Mouse (Mus musculus) CH12F3 (cell line): ENCODE results near the gene Morf4l1.
"Not testable (repeated sequence)": the region's sequence is repeated elsewhere in the genome, so short reads cannot be mapped to it uniquely, and the experiment has no call there.

Experiments used
- in situ Hi-C: fragments of 300-500 bp; cut with MboI; formaldehyde crosslinking; loops from 2 replicates; pipeline ENCODE4 v1.14.3; 2020; ENCODE audit warnings: low sequenced_read_pairs

The Morf4l1 gene

GRCm38 (mm10) chr9:90115308-90115700 is 730 bp upstream of the Morf4l1 start:
- in situ Hi-C loops: no loop called here

- in situ Hi-C loops: no loop called here
These were observed 665 bp downstream of the Morf4l1 start for GRCm38 (mm10) chr9:90113651-90114566.

DNA sequence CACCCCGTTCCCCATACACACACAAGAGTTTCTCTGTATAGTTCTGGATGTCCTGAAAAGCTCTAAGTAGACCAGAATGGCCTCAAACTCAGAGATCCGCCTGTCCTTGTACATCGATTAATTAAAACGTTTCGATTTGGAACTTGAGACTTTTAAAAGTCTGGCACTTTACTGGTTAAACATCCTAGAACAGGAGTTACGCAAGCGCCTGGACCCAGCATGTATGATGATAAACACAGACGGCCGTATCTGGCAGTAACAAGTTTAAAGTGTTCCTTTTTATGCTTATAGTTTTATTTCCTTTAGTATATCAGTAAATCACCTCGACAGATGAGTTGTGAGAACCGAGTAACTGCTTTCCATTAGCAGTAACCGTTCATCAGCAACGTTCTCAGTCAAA is 1.4 kb downstream of the Morf4l1 start:
- in situ Hi-C loops: no loop called here

- in situ Hi-C loops: no loop called here
These were observed 5.2 kb downstream of the Morf4l1 start for GRCm38 (mm10) chr9:90109386-90109785.

DNA sequence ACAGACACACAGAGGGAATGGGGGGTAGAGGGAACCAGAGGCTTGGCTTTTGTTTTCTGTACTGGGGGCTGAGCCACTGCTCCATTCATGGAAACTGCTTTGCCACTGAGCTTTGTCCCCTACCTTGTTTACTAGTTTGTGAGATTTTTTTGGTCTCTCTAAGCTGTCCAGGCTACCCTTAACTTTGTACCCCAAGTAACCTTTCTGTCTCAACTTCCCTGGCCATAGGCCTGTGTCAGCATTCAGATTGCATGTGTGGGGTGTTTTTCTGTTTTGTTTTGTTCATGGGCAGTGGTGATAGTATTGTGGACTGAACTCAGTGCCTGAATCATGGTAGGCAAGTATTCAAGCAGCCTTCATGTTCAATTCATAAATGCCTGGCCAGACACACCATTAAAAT is 6.3 kb downstream of the Morf4l1 start:
- in situ Hi-C loops: no loop called here

GRCm38 (mm10) chr9:90106915-90107314 is 7.7 kb downstream of the Morf4l1 start:
- in situ Hi-C loops: no loop called here

GRCm38 (mm10) chr9:90105462-90105861 is 9.1 kb downstream of the Morf4l1 start:
- in situ Hi-C loops: no loop called here

GRCm38 (mm10) chr9:90100760-90101159 is 13.8 kb downstream of the Morf4l1 start:
- in situ Hi-C loops: no loop called here

GRCm38 (mm10) chr9:90098934-90099333 is 15.6 kb downstream of the Morf4l1 start:
- in situ Hi-C loops: no loop called here

DNA sequence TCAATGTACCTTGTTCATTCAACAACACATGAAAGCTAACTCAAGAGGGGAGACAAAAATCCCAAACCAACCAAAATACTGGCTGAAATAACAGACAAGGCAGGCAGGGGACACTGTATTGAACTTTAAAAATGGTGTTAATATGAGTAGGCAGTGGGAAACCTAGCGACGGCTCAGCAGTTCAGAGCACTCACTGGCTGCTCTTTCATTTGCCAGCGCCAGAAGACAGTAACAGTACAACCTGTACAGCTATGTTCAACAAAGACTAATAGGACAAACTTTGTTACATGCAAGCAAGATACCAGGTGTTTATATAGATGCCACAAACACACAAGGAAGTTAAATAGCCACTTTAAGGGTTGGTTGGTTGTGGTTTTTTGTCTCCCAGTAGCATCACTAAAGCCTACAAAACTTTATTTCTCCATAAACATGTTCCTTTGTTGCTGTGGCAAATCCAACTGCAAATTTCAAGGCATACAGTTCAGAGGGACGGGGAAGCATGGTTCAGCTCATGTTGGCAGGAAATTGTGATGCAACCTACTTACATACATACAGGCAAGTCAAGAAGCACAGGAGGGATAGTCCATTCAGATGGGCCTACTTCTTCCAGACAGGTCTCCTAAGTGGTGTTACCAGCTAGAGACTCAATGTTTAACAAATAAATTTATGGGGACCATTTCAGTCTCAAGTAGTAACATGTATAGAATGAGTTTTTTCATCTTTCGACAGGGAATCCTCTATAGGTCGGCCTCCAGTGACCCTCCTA is 25.1 kb downstream of the Morf4l1 start:
- in situ Hi-C loops: no loop called here

GRCm38 (mm10) chr9:90087906-90088485 is 26.6 kb downstream of the Morf4l1 start:
- in situ Hi-C loops: no loop called here

GRCm38 (mm10) chr9:90084766-90085468 is 29.7 kb downstream of the Morf4l1 start:
- in situ Hi-C loops: no loop called here

GRCm38 (mm10) chr9:90084152-90084551 is 30.4 kb downstream of the Morf4l1 start:
- in situ Hi-C loops: no loop called here

DNA sequence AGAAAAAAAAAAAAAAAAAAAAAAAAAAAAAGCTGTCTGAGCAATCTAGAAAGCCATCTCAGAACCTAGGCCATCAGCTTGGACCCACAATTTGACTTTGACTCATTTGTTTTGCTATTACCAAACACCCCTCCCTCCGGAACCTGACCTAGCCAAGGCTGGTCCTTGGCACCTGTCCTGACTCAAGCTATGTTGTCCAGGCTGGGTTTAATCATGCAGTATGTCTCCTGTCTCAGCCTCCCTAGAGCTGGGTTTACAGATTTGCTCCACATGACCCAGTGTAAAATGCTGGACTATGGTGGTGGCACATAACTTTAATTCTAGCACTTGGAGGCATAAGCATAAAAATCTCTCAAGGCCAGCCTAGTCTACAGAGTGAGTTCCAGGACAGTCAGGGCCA is 31.6 kb downstream of the Morf4l1 start:
- in situ Hi-C loops: no loop called here

- in situ Hi-C loops: not testable (repeated sequence)
These were observed 32.6 kb downstream of the Morf4l1 start for GRCm38 (mm10) chr9:90081961-90082360.

DNA sequence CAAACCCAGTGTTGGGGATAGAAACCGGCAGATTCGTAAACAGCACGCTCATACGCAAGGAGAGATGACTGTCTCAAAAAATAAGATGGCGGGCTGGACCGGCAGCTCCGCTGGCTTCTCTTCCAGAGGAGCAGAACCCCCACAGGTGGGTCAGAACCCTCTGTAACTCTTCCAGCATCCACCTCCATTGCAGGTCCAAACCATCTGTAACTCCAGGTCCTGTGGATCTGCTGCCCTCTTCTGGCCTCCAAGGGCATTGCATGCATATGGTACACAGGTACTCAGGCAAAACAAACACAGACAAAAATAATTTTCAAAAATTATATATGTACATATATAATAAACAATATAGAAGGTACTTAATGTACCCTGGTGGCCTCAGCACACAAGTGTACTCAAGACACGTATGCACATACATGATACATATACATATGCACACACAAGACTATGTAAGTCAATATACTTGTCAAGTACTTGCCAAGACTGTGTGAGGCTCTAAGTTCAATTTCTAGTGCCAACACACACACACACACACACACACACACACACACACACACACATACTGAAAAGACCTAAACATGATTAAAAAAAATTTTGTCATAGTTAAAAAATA is 37.6 kb downstream of the Morf4l1 start:
- in situ Hi-C loops: loop anchor here (10.0 kb wide), 1 partner anchor 242 kb away; no protein-coding TSS in a partner anchor

GRCm38 (mm10) chr9:90076131-90076530 is 38.4 kb downstream of the Morf4l1 start:
- in situ Hi-C loops: loop anchor here (10.0 kb wide), 1 partner anchor 241 kb away; no protein-coding TSS in a partner anchor

GRCm38 (mm10) chr9:90075336-90075735 is 39.2 kb downstream of the Morf4l1 start:
- in situ Hi-C loops: loop anchor here (10.0 kb wide), 1 partner anchor 241 kb away; no protein-coding TSS in a partner anchor

DNA sequence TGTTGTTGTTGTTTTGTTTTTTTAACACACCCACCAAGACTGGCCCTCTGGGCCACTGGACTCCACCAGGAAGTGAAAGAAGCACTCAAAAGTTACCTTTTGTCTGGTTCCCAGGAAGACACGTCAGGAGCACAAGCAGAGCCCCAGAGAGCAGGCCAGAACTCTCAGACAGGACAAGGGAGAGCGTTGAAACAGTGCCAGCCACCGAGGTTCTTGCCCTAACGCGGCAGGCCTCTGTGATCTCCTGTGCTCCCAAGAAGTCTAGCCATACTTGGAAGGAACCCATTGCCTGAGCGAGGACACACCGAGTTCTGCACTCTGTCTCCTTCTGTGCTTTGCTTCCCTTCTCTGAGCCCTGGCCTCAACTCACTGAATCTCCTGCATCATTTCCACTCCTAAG is 44.4 kb downstream of the Morf4l1 start:
- in situ Hi-C loops: loop anchor here (10.0 kb wide), 1 partner anchor 235 kb away; no protein-coding TSS in a partner anchor

GRCm38 (mm10) chr9:90069485-90069884 is 45.1 kb downstream of the Morf4l1 start:
- in situ Hi-C loops: no loop called here
